Mouse (Mus musculus): ENCODE measurements around the gene Gm10358. TPM values are rescaled to one million over a fixed set of nuclear protein-coding genes. Genes with fewer than 3 reads are reported as not detected.

The Gm10358 gene
- not detected for polyA plus RNA-seq (2014; fragmentation: Illumina TruSeq; extraction: RNeasy Lipid Tissue Mini Kit (QIAGEN cat#74804); ENCODE audit: low read depth, low replicate concordance)

GRCm38 (mm10) chr8:75406489-75406888 is at the start of gene Gm10358:
Gm10358 (minus strand) TSS chr8:75406589.

DNA sequence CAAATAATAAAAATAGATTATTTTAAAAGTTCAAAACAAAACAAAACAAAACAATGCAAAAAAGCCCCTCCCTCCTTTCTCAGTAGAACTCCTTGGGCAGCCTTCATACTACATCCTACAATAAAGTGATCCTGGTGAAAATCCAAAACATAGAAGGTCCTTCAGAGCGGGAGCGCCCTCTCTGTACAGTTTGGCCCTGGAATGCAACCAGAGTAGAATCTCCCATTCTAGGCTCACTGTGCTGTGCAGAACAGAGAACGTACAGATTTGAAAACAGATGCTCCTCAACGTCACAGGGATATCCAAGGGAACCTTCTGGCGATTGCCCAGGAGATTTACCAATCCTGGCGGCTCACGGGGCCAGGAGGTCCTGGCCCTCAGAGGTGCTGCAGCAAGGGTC is 42.0 kb upstream of the Gm10358 start, which contains the start of gene Iqcm:
Gene Iqcm (plus strand): TSS at position 301 of the 400 bp plus-strand sequence.

Other genes with a start within 250 kb of the Gm10358 start
- gene Rasd2, start 192.6 kb downstream of the Gm10358 start, polyA plus RNA-seq (2014; fragmentation: Illumina TruSeq; extraction: RNeasy Lipid Tissue Mini Kit (QIAGEN cat#74804); ENCODE audit: low read depth, low replicate concordance): 0.16 TPM
- gene Iqcm, start 42.1 kb upstream of the Gm10358 start, polyA plus RNA-seq (2014; fragmentation: Illumina TruSeq; extraction: RNeasy Lipid Tissue Mini Kit (QIAGEN cat#74804); ENCODE audit: low read depth, low replicate concordance): not detected

Measured in kidney, adult 10 weeks (tissue).